Mouse (Mus musculus): ENCODE data around the gene Pnp. TPM values are rescaled to one million over a fixed set of nuclear protein-coding genes. Genes with fewer than 3 reads are reported as not detected.

Pnp gene
- polyA plus RNA-seq, 1 experiment from 2014 or later = 75.2 TPM

DNA sequence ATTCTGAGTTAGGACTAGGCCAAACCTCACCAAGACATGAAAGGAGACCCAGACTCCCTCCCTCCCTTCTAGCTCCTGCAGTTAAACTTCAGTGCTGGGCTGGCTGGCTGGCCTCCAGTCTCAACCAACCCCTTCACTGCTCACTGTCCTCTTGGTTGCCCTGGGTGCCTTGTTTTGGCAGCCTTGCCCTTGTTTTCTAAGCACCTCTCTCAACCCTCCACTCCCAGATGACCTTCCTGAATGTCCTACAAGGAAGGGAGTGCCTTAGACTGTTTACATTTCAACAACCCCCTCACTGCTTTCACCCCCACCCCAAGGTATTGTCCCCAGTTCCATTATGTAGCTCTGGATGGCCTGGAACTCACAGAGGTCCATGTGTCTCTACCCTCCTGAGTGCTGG, 48.7 kb downstream of the Pnp start:
- no peak overlapping the region for H3K27ac ChIP-seq (ENCODE audit: low read length)
- no peak for ATAC-seq (ENCODE audit: insufficient read depth, low FRiP score)
- H3K36me3 ChIP-seq (ENCODE audit: control insufficient read depth, insufficient read depth, low read length) = no peaks in the 10 kb centered on the region
- H3K9me3 ChIP-seq (replicated peaks; ENCODE audit: control insufficient read depth, low read length) = no peaks in the 10 kb centered on the region
- H3K27me3 ChIP-seq (ENCODE audit: control insufficient read depth, insufficient read depth, low read length) = no peaks in the 10 kb centered on the region
- no peak overlapping the region for H3K9ac ChIP-seq (ENCODE audit: low read length)
- H3K4me3 ChIP-seq (replicated peaks; ENCODE audit: low read length) = no peak overlapping the region
- H3K4me1 ChIP-seq (ENCODE audit: control insufficient read depth, insufficient read depth, low read length) = no peaks in the 10 kb centered on the region
- H3K4me2 ChIP-seq (ENCODE audit: low read depth, low read length) = no peak overlapping the region

DNA sequence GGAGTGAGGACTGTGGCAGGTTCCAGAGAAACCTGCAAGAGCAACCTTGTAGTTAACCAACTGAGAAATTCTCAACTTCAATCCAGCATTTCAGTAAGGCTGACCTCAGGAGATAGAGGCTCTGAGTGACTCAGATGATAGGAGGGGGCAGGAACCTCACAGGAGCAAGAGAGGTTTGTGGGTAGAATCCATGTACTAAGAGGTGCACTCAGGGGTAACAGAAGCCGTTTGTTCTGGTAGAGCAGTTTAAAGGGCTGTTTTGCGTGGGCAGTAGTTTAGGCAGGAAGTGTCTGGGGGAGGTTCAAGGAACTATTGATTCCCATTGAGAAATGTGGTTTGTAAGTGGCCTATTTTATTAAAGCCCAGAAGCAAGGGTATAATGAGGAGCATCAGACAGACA, 50.3 kb downstream of the Pnp start:
- Histone ChIP-seq H3K36me3 (ENCODE audit: control insufficient read depth, insufficient read depth, low read length) (no peaks in the 10 kb centered on the region), H3K4me2 (ENCODE audit: low read depth, low read length) (no peak overlapping the region), H3K27me3 (ENCODE audit: control insufficient read depth, insufficient read depth, low read length) (no peaks in the 10 kb centered on the region), H3K9ac (ENCODE audit: low read length) (no peak overlapping the region), H3K9me3 (replicated peaks; ENCODE audit: control insufficient read depth, low read length) (no peaks in the 10 kb centered on the region), H3K4me3 (replicated peaks; ENCODE audit: low read length) (no peak overlapping the region), H3K4me1 (ENCODE audit: control insufficient read depth, insufficient read depth, low read length) (no peaks in the 10 kb centered on the region), H3K27ac (ENCODE audit: low read length) (no peak overlapping the region)
- no peak for ATAC-seq (ENCODE audit: insufficient read depth, low FRiP score)
- WGBS = 47% methylated on average over 2 of the region's 2 CpGs

DNA sequence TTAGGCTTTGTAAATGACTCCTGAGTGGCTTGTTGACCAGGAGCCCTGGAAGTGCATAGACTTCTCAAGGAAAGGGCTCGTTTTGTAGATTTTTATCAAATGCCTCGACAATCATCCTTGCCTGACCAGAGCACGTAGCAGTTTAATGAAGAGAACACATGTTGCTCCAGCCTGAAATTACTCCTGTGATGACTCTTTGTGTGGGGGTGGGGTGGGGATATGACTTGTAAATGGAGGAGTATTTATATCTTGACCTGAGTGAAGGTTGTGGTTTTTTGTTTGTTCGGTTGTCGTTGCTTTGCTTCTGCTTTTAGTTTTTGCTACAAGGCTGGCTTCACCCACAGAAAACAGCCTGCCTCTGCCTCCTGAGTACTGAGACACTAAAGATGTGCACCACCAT, 51.0 kb downstream of the Pnp start:
- Histone ChIP-seq H3K36me3 (ENCODE audit: control insufficient read depth, insufficient read depth, low read length) (no peaks in the 10 kb centered on the region), H3K4me2 (ENCODE audit: low read depth, low read length) (no peak overlapping the region), H3K4me1 (ENCODE audit: control insufficient read depth, insufficient read depth, low read length) (no peaks in the 10 kb centered on the region), H3K27ac (ENCODE audit: low read length) (no peak overlapping the region), H3K9ac (ENCODE audit: low read length) (no peak overlapping the region), H3K27me3 (ENCODE audit: control insufficient read depth, insufficient read depth, low read length) (no peaks in the 10 kb centered on the region), H3K9me3 (replicated peaks; ENCODE audit: control insufficient read depth, low read length) (no peaks in the 10 kb centered on the region), H3K4me3 (replicated peaks; ENCODE audit: low read length) (no peak overlapping the region)
- ATAC-seq (ENCODE audit: insufficient read depth, low FRiP score) = no peak
- 59% methylated on average over 5 of the region's 5 CpGs for WGBS

DNA sequence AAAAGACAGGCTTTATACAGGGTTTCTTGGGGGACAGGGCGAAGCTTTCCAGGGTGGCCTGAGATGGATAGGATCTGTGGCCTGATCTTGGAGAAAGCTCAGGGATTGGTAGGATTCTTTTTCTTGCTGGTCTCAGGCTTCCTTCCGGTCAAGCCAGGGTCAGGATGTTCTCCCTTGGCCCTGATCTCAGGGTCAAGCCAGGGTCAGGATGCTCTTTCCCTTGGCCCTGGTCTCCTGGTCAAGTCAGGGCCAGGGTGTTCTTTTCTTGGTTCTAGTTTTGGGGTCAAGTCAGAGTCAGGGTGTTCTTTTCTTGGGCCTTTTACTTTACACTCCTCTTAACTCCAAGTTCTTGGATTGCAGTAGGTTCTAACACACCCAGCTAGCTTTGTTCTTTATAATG, 56.8 kb downstream of the Pnp start:
- ATAC-seq (ENCODE audit: insufficient read depth, low FRiP score) = no peak
- no peak overlapping the region for H3K4me3 ChIP-seq (replicated peaks; ENCODE audit: low read length)
- no peaks in the 10 kb centered on the region for H3K36me3 ChIP-seq (ENCODE audit: control insufficient read depth, insufficient read depth, low read length)
- H3K9ac ChIP-seq (ENCODE audit: low read length) = no peak overlapping the region
- WGBS = 84% methylated on average over 2 of the region's 2 CpGs
- no peak overlapping the region for H3K27ac ChIP-seq (ENCODE audit: low read length)
- no peaks in the 10 kb centered on the region for H3K9me3 ChIP-seq (replicated peaks; ENCODE audit: control insufficient read depth, low read length)
- no peaks in the 10 kb centered on the region for H3K4me1 ChIP-seq (ENCODE audit: control insufficient read depth, insufficient read depth, low read length)
- H3K27me3 ChIP-seq (ENCODE audit: control insufficient read depth, insufficient read depth, low read length) = no peaks in the 10 kb centered on the region
- H3K4me2 ChIP-seq (ENCODE audit: low read depth, low read length) = no peak overlapping the region

DNA sequence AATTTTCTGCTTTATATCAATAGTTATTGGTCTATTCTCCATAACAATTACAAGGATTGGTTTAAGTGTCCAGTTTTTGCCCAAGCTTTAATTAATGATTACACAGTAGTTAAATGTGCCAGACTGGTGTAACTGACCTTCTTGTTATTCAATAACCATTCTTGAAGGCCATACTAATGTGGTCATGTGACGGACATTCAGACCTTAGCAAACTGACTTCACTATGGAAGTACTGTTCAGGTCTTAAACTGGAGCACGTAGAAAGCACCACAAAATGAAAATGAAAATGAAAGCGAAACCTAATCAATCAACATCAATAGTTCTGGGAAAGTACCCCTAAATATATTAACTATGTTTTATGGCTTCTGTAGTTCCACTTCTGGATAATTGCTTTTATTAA, 60.2 kb downstream of the Pnp start:
- no peak for ATAC-seq (ENCODE audit: insufficient read depth, low FRiP score)
- no peak overlapping the region for H3K4me3 ChIP-seq (replicated peaks; ENCODE audit: low read length)

DNA sequence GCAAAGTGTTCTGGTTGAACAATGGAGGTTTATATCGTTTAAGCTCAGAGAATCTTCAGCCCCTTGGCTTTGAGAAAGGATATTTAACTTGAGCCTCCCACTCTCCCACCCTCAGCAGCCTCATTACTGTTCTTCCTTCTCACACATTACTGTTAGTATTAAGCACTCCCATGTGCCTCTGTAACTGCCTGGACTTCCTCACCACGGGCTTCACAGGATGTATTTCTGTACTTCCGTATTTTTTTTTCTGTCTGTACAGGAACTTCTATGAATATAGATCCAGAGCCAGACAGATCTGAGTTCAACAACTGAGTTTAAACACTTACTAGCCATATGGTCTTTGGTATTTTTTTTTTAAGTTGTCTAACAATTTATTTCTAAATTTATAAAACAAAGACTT, 66.2 kb downstream of the Pnp start:
- H3K36me3 ChIP-seq (ENCODE audit: control insufficient read depth, insufficient read depth, low read length) = no peaks in the 10 kb centered on the region
- H3K9me3 ChIP-seq (replicated peaks; ENCODE audit: control insufficient read depth, low read length) = no peaks in the 10 kb centered on the region
- H3K4me1 ChIP-seq (ENCODE audit: control insufficient read depth, insufficient read depth, low read length) = no peaks in the 10 kb centered on the region
- 59% methylated on average over 3 of the region's 3 CpGs for WGBS
- peak overlapping the region; percentile 43 for H3K27ac ChIP-seq (ENCODE audit: low read length)
- H3K27me3 ChIP-seq (ENCODE audit: control insufficient read depth, insufficient read depth, low read length) = no peaks in the 10 kb centered on the region
- H3K4me3 ChIP-seq (replicated peaks; ENCODE audit: low read length) = no peak overlapping the region
- ATAC-seq (ENCODE audit: insufficient read depth, low FRiP score) = no peak
- no peak overlapping the region for H3K9ac ChIP-seq (ENCODE audit: low read length)
- no peak overlapping the region for H3K4me2 ChIP-seq (ENCODE audit: low read depth, low read length)

More for the DNA sequence above, 60.2 kb downstream of the Pnp start:
- no peaks in the 10 kb centered on the region for H3K27me3 ChIP-seq (ENCODE audit: control insufficient read depth, insufficient read depth, low read length)
- no peak overlapping the region for H3K9ac ChIP-seq (ENCODE audit: low read length)
- 70% methylated on average over 3 of the region's 3 CpGs for WGBS
- no peak overlapping the region for H3K27ac ChIP-seq (ENCODE audit: low read length)
- H3K36me3 ChIP-seq (ENCODE audit: control insufficient read depth, insufficient read depth, low read length) = no peaks in the 10 kb centered on the region
- H3K4me2 ChIP-seq (ENCODE audit: low read depth, low read length) = no peak overlapping the region
- H3K4me1 ChIP-seq (ENCODE audit: control insufficient read depth, insufficient read depth, low read length) = no peaks in the 10 kb centered on the region
- H3K9me3 ChIP-seq (replicated peaks; ENCODE audit: control insufficient read depth, low read length) = no peaks in the 10 kb centered on the region

DNA sequence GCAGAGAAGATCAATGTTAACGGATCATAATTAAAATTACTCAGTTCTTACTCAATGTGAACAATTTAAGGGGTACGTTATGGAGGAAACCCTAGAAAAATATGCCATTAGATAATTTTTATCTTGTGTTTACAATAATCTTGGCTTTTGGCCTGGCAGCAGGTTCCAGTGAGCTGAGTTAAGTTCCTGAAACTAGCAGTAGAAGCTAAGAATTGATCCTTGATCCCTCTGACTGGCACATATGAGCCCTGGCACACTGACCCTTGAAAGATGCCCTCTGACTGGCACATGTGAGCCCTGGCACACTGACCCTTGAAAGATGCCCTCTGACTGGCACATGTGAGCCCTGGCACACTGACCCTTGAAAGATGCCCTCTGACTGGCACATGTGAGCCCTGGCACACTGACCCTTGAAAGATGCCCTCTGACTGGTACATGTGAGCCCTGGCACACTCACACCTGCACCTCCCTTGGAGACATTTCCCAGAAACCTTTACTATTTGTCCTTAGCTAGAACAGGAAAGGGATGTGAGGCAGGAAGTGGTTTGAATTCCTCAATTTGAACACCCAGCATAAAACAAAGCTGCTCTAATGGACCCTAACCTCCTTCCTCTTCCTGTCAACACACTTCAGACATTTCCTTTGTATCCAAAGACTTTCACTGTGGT, 67.3 kb downstream of the Pnp start:
- WGBS = 48% methylated on average over 2 of the region's 2 CpGs
- Histone ChIP-seq H3K4me3 (replicated peaks; ENCODE audit: low read length) (no peak overlapping the region), H3K36me3 (ENCODE audit: control insufficient read depth, insufficient read depth, low read length) (no peaks in the 10 kb centered on the region), H3K4me1 (ENCODE audit: control insufficient read depth, insufficient read depth, low read length) (no peaks in the 10 kb centered on the region), H3K27ac (ENCODE audit: low read length) (no peak overlapping the region), H3K9ac (ENCODE audit: low read length) (no peak overlapping the region), H3K9me3 (replicated peaks; ENCODE audit: control insufficient read depth, low read length) (no peaks in the 10 kb centered on the region), H3K4me2 (ENCODE audit: low read depth, low read length) (no peak overlapping the region), H3K27me3 (ENCODE audit: control insufficient read depth, insufficient read depth, low read length) (no peaks in the 10 kb centered on the region)
- no peak for ATAC-seq (ENCODE audit: insufficient read depth, low FRiP score)

DNA sequence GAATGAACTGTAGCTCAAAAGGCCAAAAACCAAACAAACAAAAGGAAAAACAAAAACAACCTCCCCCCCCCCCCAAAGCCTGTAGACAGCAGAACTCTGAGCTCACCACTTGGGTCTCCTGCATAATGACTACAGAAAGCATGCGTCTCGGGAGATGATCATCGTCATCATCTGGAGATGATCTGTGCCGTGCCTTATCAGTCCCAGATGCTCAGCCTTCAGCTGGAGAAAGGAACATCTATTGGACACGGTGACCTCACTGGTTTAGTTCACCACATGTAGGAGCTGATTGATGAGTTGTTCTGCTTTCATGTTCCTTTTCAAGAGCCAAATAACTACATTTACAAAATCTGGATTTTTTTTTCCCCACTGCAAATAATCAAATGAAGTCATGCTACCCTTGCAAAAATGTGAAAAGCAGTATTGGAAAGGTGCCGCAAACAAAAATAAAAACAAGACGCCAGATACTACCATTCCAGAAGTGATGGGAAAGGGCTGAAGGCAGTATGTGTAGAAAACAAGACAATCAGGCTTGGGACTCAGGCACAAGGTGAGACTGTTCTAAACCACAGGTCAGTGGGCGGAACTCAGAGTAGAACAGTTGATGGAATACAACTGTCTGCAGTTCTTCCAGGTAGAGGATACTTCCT, 76.4 kb downstream of the Pnp start, which contains the start of gene Rnase10:
Rnase10 (plus strand) TSS at position 600 of the 650 bp plus-strand sequence.
- no peak within 1 kb of the TSS for H3K9ac ChIP-seq (ENCODE audit: low read length)
- no peak for ATAC-seq (ENCODE audit: insufficient read depth, low FRiP score)
- no peaks in the 10 kb centered on the region for H3K27me3 ChIP-seq (ENCODE audit: control insufficient read depth, insufficient read depth, low read length)
- H3K4me2 ChIP-seq (ENCODE audit: low read depth, low read length) = peak within 1 kb of the TSS; percentile 16; the same call in 1 of the 2 replicates
- H3K4me3 ChIP-seq (replicated peaks; ENCODE audit: low read length) = no peak within 1 kb of the TSS
- WGBS = 74% methylated on average over 8 of the region's 8 CpGs
- peaks cover 5% of the 10 kb centered on the region; the same call in 1 of the 2 replicates for H3K4me1 ChIP-seq (ENCODE audit: control insufficient read depth, insufficient read depth, low read length)
- no peaks in the 10 kb centered on the region for H3K36me3 ChIP-seq (ENCODE audit: control insufficient read depth, insufficient read depth, low read length)
- no peaks in the 10 kb centered on the region; the same call in 1 of the 2 replicates for H3K9me3 ChIP-seq (replicated peaks; ENCODE audit: control insufficient read depth, low read length)
- peak within 1 kb of the TSS; percentile 88 for H3K27ac ChIP-seq (ENCODE audit: low read length)

DNA sequence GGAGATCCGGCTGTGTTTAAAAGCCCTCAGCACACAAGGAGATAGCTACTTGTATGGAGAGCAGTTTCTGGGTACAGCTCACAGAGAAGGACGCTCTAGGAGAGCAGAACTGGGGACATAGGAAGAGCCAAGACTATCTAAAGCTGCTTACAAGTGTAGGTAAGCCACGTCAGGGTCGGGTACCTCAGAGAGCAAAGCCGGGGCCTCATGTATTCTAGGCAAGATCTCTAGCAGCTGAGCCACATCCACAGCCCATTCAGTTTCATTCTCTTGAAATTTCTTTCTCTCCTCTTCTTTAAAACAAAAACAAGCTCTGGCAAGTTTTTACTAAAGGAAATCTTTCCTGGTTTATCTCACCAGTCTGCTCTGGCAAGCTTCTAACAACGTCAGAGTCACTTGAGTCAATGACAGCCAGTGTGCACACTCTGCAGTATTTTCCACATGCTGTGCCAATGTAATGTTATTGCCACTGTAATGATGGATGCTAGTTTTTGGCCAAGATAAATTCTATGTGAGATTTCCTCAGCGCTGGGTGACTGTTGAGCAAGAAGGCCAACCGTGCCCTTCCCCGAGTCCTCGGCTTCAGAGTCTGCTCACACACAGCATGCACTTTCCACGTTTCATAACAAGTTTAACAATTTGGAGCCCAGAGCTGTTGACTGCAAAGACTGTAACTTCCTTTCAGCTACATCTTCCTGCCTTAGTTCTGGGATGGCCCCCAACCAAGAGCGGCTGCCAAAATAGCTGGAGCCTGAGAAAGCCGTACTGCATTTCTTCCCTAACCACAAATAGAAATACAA, 77.2 kb downstream of the Pnp start:
- Histone ChIP-seq H3K9me3 (replicated peaks; ENCODE audit: control insufficient read depth, low read length) (no peaks in the 10 kb centered on the region; the same call in 1 of the 2 replicates), H3K36me3 (ENCODE audit: control insufficient read depth, insufficient read depth, low read length) (no peaks in the 10 kb centered on the region), H3K9ac (ENCODE audit: low read length) (no peak overlapping the region), H3K4me2 (ENCODE audit: low read depth, low read length) (peak overlapping the region; percentile 16; the same call in 1 of the 2 replicates), H3K4me3 (replicated peaks; ENCODE audit: low read length) (no peak overlapping the region), H3K27me3 (ENCODE audit: control insufficient read depth, insufficient read depth, low read length) (no peaks in the 10 kb centered on the region), H3K4me1 (ENCODE audit: control insufficient read depth, insufficient read depth, low read length) (peaks cover 5% of the 10 kb centered on the region; the same call in 1 of the 2 replicates), H3K27ac (ENCODE audit: low read length) (peak overlapping the region; percentile 88)
- ATAC-seq (ENCODE audit: insufficient read depth, low FRiP score) = peak; percentile 87
- WGBS = 50% methylated on average over 13 of the region's 13 CpGs

All from stomach, embryonic 16.5 days (tissue).